Mouse (Mus musculus) thymus, postnatal 4 days (tissue): ENCODE measurements at regions not wholly inside any gene's neighbourhood (a gene's known extent, or its start where the extent isn't known, plus 50 kb on each side); places are given as distances from the start of the nearest gene placed in this dataset.

Source experiments
- DNase-seq: peaks from one replicate; pipeline ENCODE4 v3.0.0; 2021

DNA sequence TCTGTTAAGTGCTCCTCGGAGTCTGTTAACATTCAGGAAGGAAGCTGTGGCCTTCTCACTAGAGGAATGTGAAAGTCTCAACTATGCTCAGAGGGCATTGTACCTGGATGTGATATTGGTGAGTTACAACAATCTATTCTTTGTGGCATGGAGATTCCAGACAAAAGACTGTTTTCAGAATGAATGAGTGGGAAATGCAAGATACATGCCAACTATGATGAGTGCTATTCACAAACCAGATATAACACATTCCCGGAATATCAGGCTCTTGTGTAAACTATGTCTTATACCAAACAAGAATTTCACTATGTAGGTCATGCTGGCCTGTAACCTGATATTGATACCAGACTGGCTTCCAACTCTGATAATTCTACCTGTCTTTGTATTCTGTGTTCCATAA is 279.4 kb upstream of the Cypt12 start:
- DNase-seq, result no peak
